Mouse (Mus musculus) monocyte, adult 5-6 weeks (primary cell): Measurements from ENCODE around the gene Gxylt1. TPM values are rescaled to one million over a fixed set of nuclear protein-coding genes. Genes with fewer than 3 reads are reported as not detected.
"Not testable (repeated sequence)": the region's sequence is repeated elsewhere in the genome, so short reads cannot be mapped to it uniquely, and the experiment has no call there.

Experiments
- ATAC-seq: fragments of 153-309, 156-312 bp; replicated peaks from 2 replicates; pipeline ENCODE4 v1.8.0; 2017; ENCODE audit warnings: mild to moderate bottlenecking; ENCODE audit not compliant: low TSS enrichment, insufficient number of reproducible peaks, severe bottlenecking, poor library complexity, low FRiP score
- total RNA-seq: library from RNA; stranded (forward); fragments of 200-1000, 200-491, 200-594 nt; gene quantifications from 3 replicates; pipeline ENCODE4 v1.2.3, GENCODE M21; 2017

The Gxylt1 gene
- total RNA-seq, 1 experiment from 2014 or later: 60.0 TPM

DNA sequence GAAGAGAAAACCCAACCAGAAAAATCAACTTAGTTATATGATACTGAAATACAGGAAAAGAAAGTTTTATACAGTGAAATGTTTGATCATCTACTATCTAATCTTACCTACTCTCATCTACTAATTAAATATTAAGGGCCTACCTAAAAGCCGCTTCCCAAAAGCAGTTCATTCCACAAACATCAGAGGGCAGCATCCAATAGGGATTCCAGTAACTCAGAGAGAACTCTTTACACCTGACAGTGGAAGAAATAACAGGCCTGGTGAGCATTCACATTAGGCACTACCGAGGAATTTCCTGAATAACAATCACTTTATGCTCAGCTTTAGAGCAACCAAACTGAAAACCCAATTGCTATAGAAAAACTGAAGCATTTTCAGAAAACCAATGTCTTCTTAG lies 9.3 kb downstream of the Gxylt1 start:
- no peak for ATAC-seq

DNA sequence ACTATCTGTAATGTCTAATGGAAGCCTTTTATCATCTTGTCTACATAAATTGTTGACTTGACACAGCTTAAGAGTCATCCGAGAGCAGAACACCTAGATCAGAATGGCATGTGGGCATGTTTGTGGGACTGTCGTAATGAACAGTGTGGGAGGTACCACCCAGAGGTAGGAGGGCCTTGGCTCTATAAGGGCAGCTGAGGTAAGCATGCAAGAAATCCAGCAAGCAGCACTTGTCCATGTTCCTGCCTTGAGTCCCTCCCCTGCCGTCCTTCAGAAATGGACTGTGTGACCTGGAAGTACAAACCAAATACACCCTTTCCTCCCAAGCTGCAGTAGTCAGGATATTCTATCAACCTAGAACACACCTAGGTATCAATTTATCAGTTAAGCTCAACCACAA lies 9.7 kb downstream of the Gxylt1 start:
- ATAC-seq: no peak

DNA sequence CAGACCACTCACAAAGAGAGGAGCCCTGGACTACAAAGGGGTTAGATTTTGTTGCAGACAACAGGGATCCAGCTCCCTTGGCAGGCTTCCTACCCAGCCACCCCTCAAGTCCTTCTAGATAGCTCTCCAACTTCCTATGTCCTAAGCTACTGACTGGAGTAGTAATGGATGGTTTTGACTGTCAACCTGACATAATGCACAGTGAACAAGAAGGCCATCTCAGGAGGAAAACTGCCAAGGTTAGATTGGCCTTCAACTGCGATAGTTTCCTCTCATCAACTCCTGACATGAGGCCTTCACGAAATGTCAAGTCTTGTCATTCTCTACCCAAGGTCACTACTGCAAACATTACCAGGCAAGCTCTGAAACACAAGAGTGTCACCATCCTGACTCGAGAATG lies 10.8 kb downstream of the Gxylt1 start:
- no peak for ATAC-seq

- ATAC-seq: no peak
Observed at GRCm38 (mm10) chr15:93263566-93263965, 11.4 kb downstream of the Gxylt1 start.

DNA sequence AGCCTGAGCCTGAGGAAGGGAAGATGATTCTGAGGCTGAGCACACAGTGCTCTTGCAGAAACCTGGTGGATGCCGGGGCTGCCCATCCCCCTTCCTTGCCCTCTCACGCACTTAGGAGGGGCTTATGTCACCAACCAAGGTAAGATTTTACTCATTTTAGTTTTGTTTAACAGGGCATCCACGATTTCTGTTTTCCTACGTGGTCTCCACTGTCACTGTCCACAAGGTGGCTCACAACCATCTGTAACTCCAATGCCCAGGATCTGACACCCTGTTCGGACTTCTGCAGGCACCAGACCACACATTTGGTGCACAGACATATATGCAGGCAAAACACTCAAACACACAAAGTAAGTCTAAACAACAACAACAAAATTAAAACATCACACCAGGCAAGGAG lies 12.2 kb downstream of the Gxylt1 start:
- no peak for ATAC-seq

GRCm38 (mm10) chr15:93262274-93262673 lies 12.7 kb downstream of the Gxylt1 start:
- no peak for ATAC-seq

GRCm38 (mm10) chr15:93259933-93260332 lies 15.0 kb downstream of the Gxylt1 start:
- no peak for ATAC-seq

- no peak for ATAC-seq
Observed at GRCm38 (mm10) chr15:93255295-93255694, 19.7 kb downstream of the Gxylt1 start.

DNA sequence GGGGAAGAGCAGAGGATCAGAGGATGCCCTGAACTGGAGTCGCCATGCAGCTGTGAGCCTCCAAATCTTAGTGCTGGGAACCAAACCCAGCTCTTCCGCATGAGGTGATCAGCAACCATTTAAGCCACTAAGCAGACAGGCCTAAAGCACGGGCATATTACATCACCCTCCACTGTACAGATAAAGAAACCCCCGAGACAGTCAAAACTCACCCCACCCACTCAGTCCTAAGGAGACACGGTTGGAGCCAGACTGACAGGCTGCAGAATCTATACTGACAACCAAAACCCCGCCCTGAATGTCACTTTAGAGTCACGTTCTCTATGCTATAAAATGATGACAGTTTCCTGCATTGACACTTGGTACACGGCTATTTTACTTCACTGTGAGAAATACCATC lies 21.8 kb downstream of the Gxylt1 start:
- no peak for ATAC-seq

DNA sequence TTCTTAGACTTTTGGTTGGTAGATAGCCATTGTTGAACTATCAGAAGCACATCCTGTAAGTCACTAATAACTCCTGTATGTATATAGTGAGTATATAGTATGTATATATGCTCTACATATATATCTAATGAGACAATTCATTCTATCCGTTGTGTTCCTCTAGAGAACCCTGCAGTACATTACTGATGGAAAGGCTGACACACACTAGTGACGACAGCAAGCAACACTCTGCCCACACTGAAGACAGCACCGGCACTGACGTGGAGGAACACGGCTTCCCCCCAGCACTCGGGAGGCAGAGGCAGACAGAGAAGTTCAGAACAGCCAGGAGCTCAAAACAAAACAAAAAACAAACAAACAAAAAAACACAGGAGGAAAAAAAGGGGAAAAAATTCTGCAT lies 22.6 kb downstream of the Gxylt1 start:
- ATAC-seq: no peak

DNA sequence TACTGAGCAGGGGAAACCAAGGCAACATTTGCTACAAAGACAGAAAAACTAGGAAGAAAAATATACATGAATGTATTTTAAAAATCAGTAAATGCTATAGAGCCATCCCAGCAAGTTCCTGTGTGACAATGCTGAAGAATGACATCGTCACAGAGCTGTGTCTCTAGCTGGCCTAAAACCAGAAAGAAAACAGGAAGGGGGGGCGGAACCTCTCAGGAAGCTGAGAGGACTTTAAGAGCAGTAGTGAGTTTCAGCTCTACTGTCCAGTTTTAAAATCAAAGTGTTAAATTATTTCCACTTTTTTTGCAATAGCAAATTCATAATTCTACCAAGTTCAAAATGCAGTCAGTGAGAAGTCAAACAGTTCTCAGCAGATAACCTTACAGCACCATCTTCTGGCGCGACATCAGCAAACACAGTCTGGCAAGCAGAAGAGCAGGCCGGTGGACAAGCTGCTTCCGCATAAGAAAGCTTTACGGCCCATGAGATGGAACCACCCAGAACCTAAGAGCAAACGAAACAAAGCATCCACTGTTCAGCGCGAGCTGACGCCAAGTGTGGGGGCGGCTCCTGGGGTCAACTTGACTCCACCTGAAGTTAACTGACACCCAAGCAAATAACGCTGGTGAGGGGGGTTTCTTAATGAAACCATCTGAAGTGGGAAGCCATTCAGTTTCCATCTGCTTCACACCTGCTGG lies 23.3 kb downstream of the Gxylt1 start:
- ATAC-seq: no peak

DNA sequence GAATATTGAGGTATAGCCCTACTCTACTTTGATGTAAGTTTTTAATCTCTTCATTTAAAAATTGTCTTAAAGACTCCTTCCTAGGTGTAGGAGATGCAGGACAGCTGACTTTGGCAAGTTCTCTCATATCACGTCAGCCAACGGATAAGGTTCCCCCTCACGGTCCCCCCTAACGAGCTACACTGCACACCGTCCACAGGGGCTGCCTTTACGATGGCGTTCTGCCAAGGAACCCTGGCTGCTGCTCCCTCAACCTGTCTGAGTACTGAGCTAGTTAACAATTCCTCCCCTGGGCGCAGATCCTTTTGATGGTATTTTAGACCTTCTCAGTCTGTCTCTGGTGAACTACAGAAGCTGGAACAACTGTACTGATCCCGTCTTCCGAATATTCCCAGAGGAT lies 31.8 kb downstream of the Gxylt1 start:
- ATAC-seq: no peak

DNA sequence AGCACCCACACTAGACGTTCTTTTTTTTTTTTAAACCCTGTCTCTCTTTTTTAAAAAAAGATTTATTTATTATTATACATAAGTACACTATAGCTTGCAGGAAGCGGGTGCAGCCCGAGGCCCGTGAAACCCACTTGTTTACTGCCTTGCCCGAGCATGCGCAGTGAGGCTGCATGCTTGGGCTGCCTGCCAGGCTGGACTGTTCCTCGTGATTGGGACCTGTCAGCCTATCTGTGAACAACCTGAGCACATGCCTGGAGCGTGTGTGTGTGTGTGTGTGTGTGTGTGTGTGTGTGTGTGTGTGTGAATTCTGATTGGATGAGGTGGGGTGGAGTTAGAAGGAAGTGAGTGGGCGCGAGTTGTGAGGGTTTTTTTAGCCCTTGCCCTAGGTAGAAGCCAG lies 38.5 kb downstream of the Gxylt1 start:
- ATAC-seq: not testable (repeated sequence)

DNA sequence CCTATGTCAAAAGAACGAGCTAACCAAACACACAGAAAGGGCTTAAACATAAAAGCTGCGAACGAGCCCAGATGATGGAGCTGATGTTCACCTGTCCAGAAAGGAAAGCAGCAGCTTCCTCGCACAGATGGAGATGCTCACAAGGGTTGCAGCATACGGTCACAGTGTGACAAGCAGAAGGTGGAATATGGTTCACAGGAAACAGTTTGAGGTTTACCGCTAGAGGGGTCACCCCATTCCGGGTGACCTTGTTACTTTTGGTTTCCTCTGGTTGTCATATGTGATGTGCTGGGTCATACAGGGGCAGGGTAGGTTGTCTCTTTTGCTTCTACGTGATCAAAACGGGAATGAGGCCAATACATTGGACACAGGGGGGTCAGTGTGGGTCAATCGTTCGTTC lies 46.0 kb downstream of the Gxylt1 start:
- peak; percentile 79 for ATAC-seq

GRCm38 (mm10) chr15:93228375-93228774 lies 46.6 kb downstream of the Gxylt1 start:
- ATAC-seq: 0 out of 2 replicates have a peak, but pooled peaks have one; percentile 2

DNA sequence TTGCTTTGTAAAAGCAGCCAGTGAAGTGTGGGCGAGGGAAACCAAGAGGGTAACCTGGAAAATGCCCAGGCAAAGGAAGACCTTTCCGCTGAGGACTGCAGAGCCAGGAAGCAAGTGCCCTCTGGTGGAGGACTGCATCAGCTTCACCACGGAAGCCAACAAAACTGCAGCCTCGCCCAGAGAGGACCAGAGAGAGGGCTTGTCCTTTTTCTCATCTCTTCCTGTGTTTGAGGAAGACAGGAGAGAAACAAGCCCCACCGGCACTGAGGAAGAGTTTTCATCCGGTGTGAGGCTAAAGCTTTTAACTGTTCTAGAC lies 47.3 kb downstream of the Gxylt1 start:
- no peak for ATAC-seq

DNA sequence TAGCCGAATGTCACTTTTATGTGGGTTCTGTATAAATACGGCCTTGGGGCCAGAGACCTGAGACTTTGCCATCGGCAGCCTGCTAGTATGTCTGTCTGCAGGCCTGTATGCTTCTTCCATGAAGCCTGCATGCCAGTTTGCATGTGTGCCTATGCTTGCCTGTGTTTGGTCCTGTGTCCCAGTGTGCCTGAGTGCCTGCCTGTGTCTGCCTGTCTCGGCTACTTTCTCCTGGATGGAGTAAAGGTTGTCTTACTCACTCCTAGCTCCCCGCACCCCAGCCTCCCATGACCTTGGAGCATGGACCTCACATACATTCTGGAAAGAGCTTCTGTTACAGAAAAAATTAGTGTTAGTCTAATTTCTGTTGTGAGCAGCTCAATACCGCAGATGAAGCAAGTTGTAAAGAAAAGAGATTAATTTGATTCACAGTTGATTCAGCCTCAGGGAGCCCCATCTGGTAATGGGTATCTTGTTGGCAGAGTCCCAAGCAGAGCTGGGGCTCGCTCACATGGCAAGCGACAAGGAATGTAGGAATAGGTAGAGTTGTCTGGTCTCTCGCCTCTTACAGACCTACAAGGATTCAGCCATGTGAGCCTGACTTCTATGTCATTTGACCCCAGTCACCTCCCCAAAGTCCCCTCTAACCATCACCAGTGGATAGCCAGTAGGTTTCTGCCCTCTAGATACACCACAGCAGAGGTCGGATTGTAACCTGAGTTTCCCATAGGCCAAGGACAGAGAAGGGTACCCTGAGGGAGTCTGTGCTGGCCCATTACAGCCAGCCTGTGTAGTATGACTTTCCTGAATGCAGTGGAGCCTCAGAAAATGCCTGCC lies 47.8 kb downstream of the Gxylt1 start:
- ATAC-seq: no peak

DNA sequence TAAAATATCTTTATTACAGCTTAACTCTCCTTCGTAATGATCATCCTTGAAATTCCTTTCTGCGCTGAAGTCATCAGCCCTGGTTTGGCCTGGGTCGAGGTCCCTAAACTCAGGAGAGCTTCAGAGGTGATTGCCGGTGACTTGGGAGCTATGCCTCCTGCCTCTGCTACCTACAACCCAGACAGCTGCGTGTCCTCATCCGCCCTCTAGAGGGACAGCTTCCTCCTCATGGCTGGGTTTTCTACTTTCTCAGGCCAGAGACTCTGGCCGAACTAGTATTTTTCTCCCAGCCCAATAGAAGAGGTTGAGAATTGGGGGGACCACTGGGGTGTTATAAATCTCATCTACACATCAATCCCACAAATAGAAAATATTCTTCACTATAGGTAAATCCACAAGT lies 52.5 kb downstream of the Gxylt1 start:
- no peak for ATAC-seq

DNA sequence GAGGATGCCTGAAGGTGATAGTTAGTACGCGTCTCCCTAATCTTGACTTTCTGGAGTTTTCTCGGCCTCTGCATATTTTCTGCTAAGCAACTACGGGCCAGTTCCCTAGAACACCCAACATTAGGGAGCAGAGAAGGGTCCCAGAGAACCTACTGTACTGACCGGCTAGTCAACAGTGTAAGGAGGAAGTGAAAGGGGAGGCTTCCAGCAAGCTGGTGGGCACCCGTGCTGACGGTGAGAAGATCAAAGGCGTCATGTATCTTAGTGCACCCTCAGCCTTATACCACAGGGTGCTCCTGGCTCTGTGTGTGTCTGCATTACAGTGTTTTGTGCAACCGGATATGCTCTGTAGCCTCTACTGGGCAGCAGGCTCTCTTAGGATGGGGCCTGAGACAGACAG lies 62.4 kb downstream of the Gxylt1 start:
- ATAC-seq: no peak

- ATAC-seq: no peak
Observed at GRCm38 (mm10) chr15:93204861-93205260, 70.1 kb downstream of the Gxylt1 start.
